Mouse (Mus musculus): ENCODE measurements at regions not wholly inside any gene's neighbourhood (a gene's known extent, or its start where the extent isn't known, plus 50 kb on each side); places are given as distances from the start of the nearest gene placed in this dataset.

GRCm38 (mm10) chr5:126148908-126149307 lies 617.3 kb downstream of the Tmem132b start:
- H3K9me3 ChIP-seq (ENCODE audit: control insufficient read depth, low read length): no peaks in the 10 kb centered on the region
- no peaks in the 10 kb centered on the region for H3K36me3 ChIP-seq (ENCODE audit: control insufficient read depth, insufficient read depth, low read length)
- 93% methylated on average over 2 of the region's 2 CpGs for WGBS
- H3K27ac ChIP-seq (ENCODE audit: low read depth, low read length): no peak overlapping the region
- H3K9ac ChIP-seq (replicated peaks; ENCODE audit: low read depth, low read length): no peak overlapping the region
- no peak for ATAC-seq (ENCODE audit: low read depth)
- H3K4me2 ChIP-seq (ENCODE audit: low read depth, low read length): no peak overlapping the region
- no peaks in the 10 kb centered on the region for H3K4me1 ChIP-seq (ENCODE audit: control insufficient read depth, insufficient read depth, low read length)
- H3K4me3 ChIP-seq (ENCODE audit: low read depth, low read length): no peak overlapping the region
- H3K27me3 ChIP-seq (ENCODE audit: control insufficient read depth, insufficient read depth, low read length): no peaks in the 10 kb centered on the region

- H3K27me3 ChIP-seq (ENCODE audit: control insufficient read depth, insufficient read depth, low read length): no peaks in the 10 kb centered on the region
- no peaks in the 10 kb centered on the region for H3K36me3 ChIP-seq (ENCODE audit: control insufficient read depth, insufficient read depth, low read length)
- ATAC-seq (ENCODE audit: low read depth): no peak
- H3K9ac ChIP-seq (replicated peaks; ENCODE audit: low read depth, low read length): no peak overlapping the region
- H3K4me1 ChIP-seq (ENCODE audit: control insufficient read depth, insufficient read depth, low read length): no peaks in the 10 kb centered on the region
- no peak overlapping the region for H3K4me2 ChIP-seq (ENCODE audit: low read depth, low read length)
- H3K9me3 ChIP-seq (ENCODE audit: control insufficient read depth, low read length): no peaks in the 10 kb centered on the region
- no peak overlapping the region for H3K27ac ChIP-seq (ENCODE audit: low read depth, low read length)
- WGBS: 24% methylated on average over 6 of the region's 6 CpGs
- no peak overlapping the region for H3K4me3 ChIP-seq (ENCODE audit: low read depth, low read length)
These were observed 623.8 kb downstream of the Tmem132b start for GRCm38 (mm10) chr5:126155216-126155880.

DNA sequence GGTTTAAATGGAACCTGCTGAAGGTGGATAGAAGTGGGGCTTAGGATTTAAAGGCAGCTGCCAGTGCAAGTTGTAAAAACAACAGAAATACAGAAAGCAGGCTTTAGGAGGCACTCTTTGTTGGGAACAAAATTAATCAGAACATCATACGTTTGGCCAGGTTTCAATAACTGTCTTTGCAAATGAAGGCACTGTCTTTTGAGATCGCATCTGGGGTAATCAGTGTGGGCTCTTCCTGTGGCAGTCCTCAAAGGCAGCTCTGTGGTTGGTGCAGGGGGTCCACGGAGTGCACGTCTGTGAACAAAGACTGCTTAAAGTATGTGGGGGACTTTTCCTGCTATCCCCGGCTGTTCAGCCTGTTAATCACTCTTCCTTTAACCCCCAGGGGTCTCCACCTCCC lies 654.5 kb downstream of the Tmem132b start:
- Histone ChIP-seq H3K27ac (ENCODE audit: low read depth, low read length) (no peak overlapping the region), H3K9ac (replicated peaks; ENCODE audit: low read depth, low read length) (no peak overlapping the region), H3K36me3 (ENCODE audit: control insufficient read depth, insufficient read depth, low read length) (no peaks in the 10 kb centered on the region), H3K9me3 (ENCODE audit: control insufficient read depth, low read length) (no peaks in the 10 kb centered on the region), H3K4me1 (ENCODE audit: control insufficient read depth, insufficient read depth, low read length) (no peaks in the 10 kb centered on the region), H3K4me2 (ENCODE audit: low read depth, low read length) (no peak overlapping the region), H3K27me3 (ENCODE audit: control insufficient read depth, insufficient read depth, low read length) (no peaks in the 10 kb centered on the region), H3K4me3 (ENCODE audit: low read depth, low read length) (no peak overlapping the region)
- 33% methylated on average over 5 of the region's 5 CpGs for WGBS
- no peak for ATAC-seq (ENCODE audit: low read depth)

GRCm38 (mm10) chr5:126199876-126200275 lies 668.3 kb downstream of the Tmem132b start:
- Histone ChIP-seq H3K9ac (replicated peaks; ENCODE audit: low read depth, low read length) (no peak overlapping the region), H3K36me3 (ENCODE audit: control insufficient read depth, insufficient read depth, low read length) (no peaks in the 10 kb centered on the region), H3K9me3 (ENCODE audit: control insufficient read depth, low read length) (no peaks in the 10 kb centered on the region), H3K4me2 (ENCODE audit: low read depth, low read length) (no peak overlapping the region), H3K4me1 (ENCODE audit: control insufficient read depth, insufficient read depth, low read length) (no peaks in the 10 kb centered on the region), H3K4me3 (ENCODE audit: low read depth, low read length) (no peak overlapping the region), H3K27me3 (ENCODE audit: control insufficient read depth, insufficient read depth, low read length) (no peaks in the 10 kb centered on the region), H3K27ac (ENCODE audit: low read depth, low read length) (no peak overlapping the region)
- WGBS: 40% methylated on average over 4 of the region's 4 CpGs
- ATAC-seq (ENCODE audit: low read depth): no peak

GRCm38 (mm10) chr5:126201535-126201934 lies 670.0 kb downstream of the Tmem132b start:
- 32% methylated on average over 4 of the region's 4 CpGs for WGBS
- Histone ChIP-seq H3K4me3 (ENCODE audit: low read depth, low read length) (no peak overlapping the region), H3K4me1 (ENCODE audit: control insufficient read depth, insufficient read depth, low read length) (no peaks in the 10 kb centered on the region), H3K27ac (ENCODE audit: low read depth, low read length) (no peak overlapping the region), H3K9me3 (ENCODE audit: control insufficient read depth, low read length) (no peaks in the 10 kb centered on the region), H3K4me2 (ENCODE audit: low read depth, low read length) (no peak overlapping the region), H3K9ac (replicated peaks; ENCODE audit: low read depth, low read length) (no peak overlapping the region), H3K27me3 (ENCODE audit: control insufficient read depth, insufficient read depth, low read length) (no peaks in the 10 kb centered on the region), H3K36me3 (ENCODE audit: control insufficient read depth, insufficient read depth, low read length) (no peaks in the 10 kb centered on the region)
- ATAC-seq (ENCODE audit: low read depth): no peak

DNA sequence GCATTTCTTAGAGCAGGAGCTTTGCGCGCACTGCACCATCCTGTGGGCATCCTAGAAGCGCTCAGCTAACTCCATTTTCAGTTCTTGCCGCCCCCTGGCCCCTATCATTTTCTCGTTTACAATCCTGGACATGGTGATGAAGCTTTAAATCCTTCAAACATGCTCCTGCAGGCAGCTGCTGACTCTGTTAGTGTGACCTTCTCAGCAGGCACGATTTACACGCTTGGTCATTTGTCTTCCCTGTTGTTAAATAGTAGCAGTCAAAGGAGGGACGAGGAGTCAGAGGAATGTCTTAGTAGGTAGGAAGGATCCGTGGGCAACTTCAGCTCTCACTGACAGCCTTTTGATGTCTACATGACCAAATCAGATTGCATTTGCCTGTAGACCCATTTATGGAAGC lies 670.4 kb downstream of the Tmem132b start:
- Histone ChIP-seq H3K9ac (replicated peaks; ENCODE audit: low read depth, low read length) (no peak overlapping the region), H3K27me3 (ENCODE audit: control insufficient read depth, insufficient read depth, low read length) (no peaks in the 10 kb centered on the region), H3K9me3 (ENCODE audit: control insufficient read depth, low read length) (no peaks in the 10 kb centered on the region), H3K4me3 (ENCODE audit: low read depth, low read length) (no peak overlapping the region), H3K4me2 (ENCODE audit: low read depth, low read length) (no peak overlapping the region), H3K4me1 (ENCODE audit: control insufficient read depth, insufficient read depth, low read length) (no peaks in the 10 kb centered on the region), H3K27ac (ENCODE audit: low read depth, low read length) (no peak overlapping the region), H3K36me3 (ENCODE audit: control insufficient read depth, insufficient read depth, low read length) (no peaks in the 10 kb centered on the region)
- WGBS: 9% methylated on average over 9 of the region's 9 CpGs
- no peak for ATAC-seq (ENCODE audit: low read depth)

- 89% methylated on average over 5 of the region's 5 CpGs for WGBS
- no peak overlapping the region for H3K27ac ChIP-seq (ENCODE audit: low read depth, low read length)
- no peak overlapping the region for H3K9ac ChIP-seq (replicated peaks; ENCODE audit: low read depth, low read length)
- no peak for ATAC-seq (ENCODE audit: low read depth)
- no peaks in the 10 kb centered on the region for H3K27me3 ChIP-seq (ENCODE audit: control insufficient read depth, insufficient read depth, low read length)
- H3K4me3 ChIP-seq (ENCODE audit: low read depth, low read length): no peak overlapping the region
- H3K4me2 ChIP-seq (ENCODE audit: low read depth, low read length): no peak overlapping the region
- H3K36me3 ChIP-seq (ENCODE audit: control insufficient read depth, insufficient read depth, low read length): no peaks in the 10 kb centered on the region
- H3K9me3 ChIP-seq (ENCODE audit: control insufficient read depth, low read length): no peaks in the 10 kb centered on the region
- H3K4me1 ChIP-seq (ENCODE audit: control insufficient read depth, insufficient read depth, low read length): no peaks in the 10 kb centered on the region
These were observed 685.4 kb downstream of the Tmem132b start for GRCm38 (mm10) chr5:126217016-126217415.

DNA sequence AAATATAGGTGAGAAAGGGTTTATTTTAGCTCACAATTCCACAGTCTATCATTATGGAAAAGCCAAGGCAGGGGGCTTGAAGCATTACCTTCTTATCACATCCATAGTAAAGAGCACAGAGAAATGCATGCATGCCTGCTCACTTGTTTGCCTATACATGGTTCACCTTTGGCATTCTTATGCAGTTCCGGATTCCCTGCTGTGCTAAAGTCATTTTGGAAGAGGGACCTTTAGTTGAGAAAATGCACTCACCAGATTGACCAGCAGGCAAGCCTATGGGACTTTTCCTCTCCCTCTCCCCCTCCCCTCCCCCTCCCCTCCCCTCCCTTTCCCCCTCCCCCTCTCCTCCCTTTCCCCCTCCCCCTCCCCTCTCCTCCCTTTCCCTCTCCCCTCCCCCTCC lies 686.2 kb downstream of the Tmem132b start:
- no peaks in the 10 kb centered on the region for H3K9me3 ChIP-seq (ENCODE audit: control insufficient read depth, low read length)
- 66% methylated on average over 1 of the region's 1 CpGs for WGBS
- no peaks in the 10 kb centered on the region for H3K4me1 ChIP-seq (ENCODE audit: control insufficient read depth, insufficient read depth, low read length)
- no peak overlapping the region for H3K9ac ChIP-seq (replicated peaks; ENCODE audit: low read depth, low read length)
- H3K27me3 ChIP-seq (ENCODE audit: control insufficient read depth, insufficient read depth, low read length): no peaks in the 10 kb centered on the region
- H3K4me3 ChIP-seq (ENCODE audit: low read depth, low read length): no peak overlapping the region
- no peak for ATAC-seq (ENCODE audit: low read depth)
- no peak overlapping the region for H3K4me2 ChIP-seq (ENCODE audit: low read depth, low read length)
- H3K27ac ChIP-seq (ENCODE audit: low read depth, low read length): no peak overlapping the region
- H3K36me3 ChIP-seq (ENCODE audit: control insufficient read depth, insufficient read depth, low read length): no peaks in the 10 kb centered on the region

DNA sequence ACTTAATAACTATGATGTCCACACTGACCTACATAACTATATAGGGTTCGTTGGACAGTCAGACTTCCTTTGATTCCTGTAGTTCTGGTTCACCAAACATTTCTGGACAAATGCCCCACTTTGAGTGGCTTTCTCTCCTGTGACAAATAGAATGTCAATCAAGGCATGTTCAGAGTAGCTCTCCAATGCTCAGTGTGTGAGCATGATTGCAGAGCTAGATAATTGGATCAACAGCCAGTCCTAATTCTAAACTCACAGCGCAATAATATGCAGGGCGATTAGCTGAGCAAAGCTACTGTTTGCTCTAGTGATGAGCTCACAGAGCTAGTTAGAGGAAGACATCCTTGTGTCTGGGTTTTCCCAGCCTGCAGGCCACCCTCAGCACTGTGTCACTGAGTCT lies 692.1 kb downstream of the Tmem132b start:
- H3K9me3 ChIP-seq (ENCODE audit: control insufficient read depth, low read length): no peaks in the 10 kb centered on the region
- no peaks in the 10 kb centered on the region for H3K36me3 ChIP-seq (ENCODE audit: control insufficient read depth, insufficient read depth, low read length)
- ATAC-seq (ENCODE audit: low read depth): no peak
- WGBS: 89% methylated on average over 3 of the region's 3 CpGs
- no peak overlapping the region for H3K27ac ChIP-seq (ENCODE audit: low read depth, low read length)
- H3K4me2 ChIP-seq (ENCODE audit: low read depth, low read length): no peak overlapping the region
- no peak overlapping the region for H3K9ac ChIP-seq (replicated peaks; ENCODE audit: low read depth, low read length)
- no peak overlapping the region for H3K4me3 ChIP-seq (ENCODE audit: low read depth, low read length)
- H3K27me3 ChIP-seq (ENCODE audit: control insufficient read depth, insufficient read depth, low read length): no peaks in the 10 kb centered on the region
- no peaks in the 10 kb centered on the region for H3K4me1 ChIP-seq (ENCODE audit: control insufficient read depth, insufficient read depth, low read length)
